Mouse (Mus musculus) gastrocnemius, adult 2 months (tissue): Measurements from ENCODE around the gene Gm34302. TPM values are rescaled to one million over a fixed set of nuclear protein-coding genes. Genes with fewer than 3 reads are reported as not detected.
A peak's percentile ranks its signal among the peaks of the same experiment; 100 is the strongest.
"Not testable (repeated sequence)": the region's sequence is repeated elsewhere in the genome, so short reads cannot be mapped to it uniquely, and the experiment has no call there.

Experiments used
- DNase-seq: peaks from one replicate; pipeline ENCODE4 v3.0.0; 2022
- H3K27ac ChIP-seq: fragments of 200-600 bp; 2 replicates; pipeline ENCODE4 v1.8.1; 2022; ENCODE audit warnings: mild to moderate bottlenecking
- H3K4me3 ChIP-seq: fragments of 200-600 bp; 2 replicates; pipeline ENCODE4 v1.8.1; 2022; ENCODE audit warnings: mild to moderate bottlenecking, moderate library complexity
- CTCF ChIP-seq: fragments of 200-600 bp; IDR thresholded peaks from 2 replicates; pipeline ENCODE4 v1.8.1; 2022; ENCODE audit warnings: antibody characterized with exemption, mild to moderate bottlenecking, moderate library complexity
- intact Hi-C: fragments of 180-260 bp; cut with DNase I; formaldehyde crosslinking; loops from one replicate; pipeline ENCODE4 v1.15.1; 2025
- long read RNA-seq, 2 experiments: library from polyadenylated mRNA; stranded (forward); transcript quantifications; one replicate each; pipeline ENCODE4 v2.0.0; 2021
- total RNA-seq, 2 experiments: library from RNA; stranded (reverse); gene quantifications; 2 replicates each; pipeline ENCODE4 v1.2.3; 2021

The Gm34302 gene
- total RNA-seq, result 100 to 1,000 TPM in 1 of 2 experiments, 10 to 100 TPM in 1; 52.1 to 182 TPM
- long read RNA-seq, experiment 1, transcript Gm34302-201 (3 exons, 243 nt), result major isoform, 34 of 45 reads
- long read RNA-seq, experiment 1, partial matches to known transcripts, result 0 of 45 reads
- long read RNA-seq, experiment 1, other reads (novel, unspliced or antisense), result 11 of 45 reads
- long read RNA-seq, experiment 2, transcript Gm34302-201 (3 exons, 243 nt), result major isoform, 46 of 66 reads
- long read RNA-seq, experiment 2, partial matches to known transcripts, result 0 of 66 reads
- long read RNA-seq, experiment 2, other reads (novel, unspliced or antisense), result 20 of 66 reads

GRCm38 (mm10) chr3:63483726-63484125 is at the start of gene Gm34302:
TSS of gene Gm34302 (minus strand) at chr3:63483879.
- DNase-seq, result no peak
- intact Hi-C loops, result no loop called here
- TF ChIP-seq CTCF, result no peak
- Histone ChIP-seq H3K27ac (no peak within 1 kb of the TSS), H3K4me3 (no peak within 1 kb of the TSS)

GRCm38 (mm10) chr3:63531847-63532246 is 48.2 kb upstream of the Gm34302 start:
- intact Hi-C loops, result no loop called here
- Histone ChIP-seq H3K4me3 (no peak overlapping the region), H3K27ac (no peak overlapping the region)
- DNase-seq, result no peak
- no peak for TF ChIP-seq CTCF

- intact Hi-C loops, result no loop called here
- DNase-seq, result no peak
Measured at GRCm38 (mm10) chr3:63517681-63518080, 34.0 kb upstream of the Gm34302 start.

GRCm38 (mm10) chr3:63516279-63516678 is 32.6 kb upstream of the Gm34302 start:
- DNase-seq, H3K4me3 ChIP-seq, intact Hi-C loops, H3K27ac ChIP-seq: not testable (repeated sequence)

More at GRCm38 (mm10) chr3:63517681-63518080, 34.0 kb upstream of the Gm34302 start:
- no peak overlapping the region for H3K27ac ChIP-seq
- TF ChIP-seq CTCF, result no peak
- no peak overlapping the region for H3K4me3 ChIP-seq

GRCm38 (mm10) chr3:63511316-63511715 is 27.6 kb upstream of the Gm34302 start:
- DNase-seq, result no peak
- Histone ChIP-seq H3K4me3 (no peak overlapping the region), H3K27ac (no peak overlapping the region)
- TF ChIP-seq CTCF, result no peak
- intact Hi-C loops, result no loop called here

- no peak for DNase-seq
- intact Hi-C loops, result no loop called here
- no peak overlapping the region for H3K27ac ChIP-seq
- no peak overlapping the region for H3K4me3 ChIP-seq
- no peak for TF ChIP-seq CTCF
Measured at GRCm38 (mm10) chr3:63509484-63509883, 25.8 kb upstream of the Gm34302 start.

- Histone ChIP-seq H3K27ac (no peak overlapping the region), H3K4me3 (no peak overlapping the region)
- intact Hi-C loops, result no loop called here
- DNase-seq, result no peak
- TF ChIP-seq CTCF, result no peak
Measured at GRCm38 (mm10) chr3:63508924-63509323, 25.2 kb upstream of the Gm34302 start.

- Histone ChIP-seq H3K27ac (no peak overlapping the region), H3K4me3 (no peak overlapping the region)
- no peak for DNase-seq
- no peak for TF ChIP-seq CTCF
- intact Hi-C loops, result no loop called here
Measured at GRCm38 (mm10) chr3:63504433-63504832, 20.8 kb upstream of the Gm34302 start.

- H3K27ac ChIP-seq, result no peak overlapping the region
- DNase-seq, result no peak
- no peak overlapping the region for H3K4me3 ChIP-seq
- intact Hi-C loops, result no loop called here
- no peak for TF ChIP-seq CTCF
Measured at GRCm38 (mm10) chr3:63494625-63495382, 11.1 kb upstream of the Gm34302 start.

GRCm38 (mm10) chr3:63493563-63493962 is 9.9 kb upstream of the Gm34302 start:
- intact Hi-C loops, result no loop called here
- H3K27ac ChIP-seq, result no peak overlapping the region
- no peak for TF ChIP-seq CTCF
- H3K4me3 ChIP-seq, result no peak overlapping the region
- DNase-seq, result no peak

GRCm38 (mm10) chr3:63440426-63441125 is 43.1 kb downstream of the Gm34302 start:
- DNase-seq, result peak; percentile 33
- intact Hi-C loops, result no loop called here
- Histone ChIP-seq H3K27ac (peak overlapping the region; percentile 35; the same call in 1 of the 2 replicates), H3K4me3 (no peak overlapping the region)
- TF ChIP-seq CTCF, result no peak

- Histone ChIP-seq H3K4me3 (no peak overlapping the region), H3K27ac (peak overlapping the region; percentile 35; the same call in 1 of the 2 replicates)
- intact Hi-C loops, result no loop called here
- peak; percentile 54 for DNase-seq
- no peak for TF ChIP-seq CTCF
Measured at GRCm38 (mm10) chr3:63439738-63440137, 43.9 kb downstream of the Gm34302 start.

GRCm38 (mm10) chr3:63438898-63439297 is 44.8 kb downstream of the Gm34302 start:
- no peak for TF ChIP-seq CTCF
- no peak overlapping the region for H3K4me3 ChIP-seq
- peak overlapping the region; percentile 40; the same call in 1 of the 2 replicates for H3K27ac ChIP-seq
- no peak for DNase-seq
- intact Hi-C loops, result no loop called here

Other genes with a start within 250 kb of the Gm34302 start
- 1 to 10 TPM; 3.1 to 5.2 TPM for gene Mme, start 242.3 kb downstream of the Gm34302 start, total RNA-seq